Mouse (Mus musculus) spleen, adult 2 months (tissue): ENCODE results near the gene Odf3l2. TPM values are rescaled to one million over a fixed set of nuclear protein-coding genes. Genes with fewer than 3 reads are reported as not detected.
A peak's percentile ranks its signal among the peaks of the same experiment; 100 is the strongest.

ENCODE experiments used
- DNase-seq, 2 experiments: peaks; one replicate each; pipeline versions ENCODE4 v3.0.0 to v3.0.0-alpha.2; 2012 to 2021; ENCODE audit warnings: low spot score in 2 of 2, low read depth in 1 of 2
- H3K27ac ChIP-seq: fragments of 200-500 bp; 2 replicates; pipeline ENCODE4 v1.5.1; 2012; ENCODE audit warnings: low read length, inconsistent platforms; ENCODE audit not compliant: insufficient read depth
- H3K27me3 ChIP-seq: fragments of 200-500 bp; 2 replicates; pipeline ENCODE4 v1.6.1; 2012; ENCODE audit warnings: mild to moderate bottlenecking, moderate library complexity, low read length, inconsistent platforms; ENCODE audit not compliant: control insufficient read depth, insufficient read depth
- H3K36me3 ChIP-seq: fragments of 200-500 bp; 2 replicates; pipeline ENCODE4 v1.6.1; 2012; ENCODE audit warnings: mild to moderate bottlenecking, low read length, inconsistent platforms; ENCODE audit not compliant: control insufficient read depth, insufficient read depth
- H3K4me1 ChIP-seq: fragments of 200-500 bp; 2 replicates; pipeline ENCODE4 v1.6.1; 2011; ENCODE audit warnings: inconsistent platforms; ENCODE audit not compliant: control insufficient read depth, insufficient read depth, insufficient read length
- H3K4me3 ChIP-seq: fragments of 200-500 bp; 2 replicates; pipeline ENCODE4 v1.5.1; 2011; ENCODE audit warnings: mild to moderate bottlenecking, inconsistent platforms; ENCODE audit not compliant: insufficient read depth, insufficient read length; ENCODE audit errors: extremely low read depth
- CTCF ChIP-seq: fragments of 200-500 bp; IDR thresholded peaks from 2 replicates; pipeline ENCODE4 v1.5.1; 2011; ENCODE audit warnings: mild to moderate bottlenecking, inconsistent platforms; ENCODE audit not compliant: insufficient read depth, insufficient read length, insufficient replicate concordance; ENCODE audit errors: extremely low read depth
- POLR2A ChIP-seq: fragments of 200-500 bp; IDR thresholded peaks from 2 replicates; pipeline ENCODE4 v1.6.1; 2011; ENCODE audit warnings: low read depth, low read length, inconsistent platforms
- WGBS: fragments of 180-500 bp; shearing (Covaris S2); methylation state at CpG from one replicate; pipeline ENCODE4 v1.1.7; 2018; 5-methylcytosine and 5-hydroxymethylcytosine counted together
- polyA plus RNA-seq: library from polyadenylated mRNA; depleted of rRNA; stranded (reverse); fragments of >200 nt; gene quantifications from 2 replicates; pipeline ENCODE4 v1.2.3, GENCODE M21; 2012

Odf3l2 gene
- polyA plus RNA-seq, 1 experiment = not detected

DNA sequence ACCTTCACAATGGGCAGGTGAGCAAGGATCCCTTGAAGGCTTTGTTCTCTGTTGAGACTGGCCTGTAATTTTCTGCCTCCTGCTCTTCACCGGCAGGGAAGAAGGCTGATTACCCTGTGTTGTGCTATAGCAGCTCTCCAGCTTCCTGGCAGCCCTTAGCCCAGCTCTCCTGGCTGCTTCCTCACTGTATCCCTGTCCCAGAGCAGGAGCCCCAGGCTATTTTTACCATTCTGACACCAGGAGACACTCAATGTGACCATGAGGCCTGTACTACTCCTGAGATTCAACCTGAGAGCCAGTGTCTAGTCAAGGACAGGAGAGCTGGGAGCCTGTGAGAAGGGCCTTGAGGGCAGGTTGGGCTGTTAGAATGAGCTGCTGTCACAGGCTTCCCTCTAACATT lies 41.2 kb upstream of the Odf3l2 start:
- H3K27ac ChIP-seq = no peak overlapping the region
- H3K4me1 ChIP-seq = peaks cover 11% of the 10 kb centered on the region; the same call in 1 of the 2 replicates
- TF ChIP-seq POLR2A = no peak
- TF ChIP-seq CTCF = no peak
- WGBS = 96% methylated on average over 1 of the region's 1 CpGs
- H3K36me3 ChIP-seq = peaks cover 31% of the 10 kb centered on the region
- no peaks in the 10 kb centered on the region for H3K27me3 ChIP-seq
- DNase-seq = no peak
- no peak overlapping the region for H3K4me3 ChIP-seq

DNA sequence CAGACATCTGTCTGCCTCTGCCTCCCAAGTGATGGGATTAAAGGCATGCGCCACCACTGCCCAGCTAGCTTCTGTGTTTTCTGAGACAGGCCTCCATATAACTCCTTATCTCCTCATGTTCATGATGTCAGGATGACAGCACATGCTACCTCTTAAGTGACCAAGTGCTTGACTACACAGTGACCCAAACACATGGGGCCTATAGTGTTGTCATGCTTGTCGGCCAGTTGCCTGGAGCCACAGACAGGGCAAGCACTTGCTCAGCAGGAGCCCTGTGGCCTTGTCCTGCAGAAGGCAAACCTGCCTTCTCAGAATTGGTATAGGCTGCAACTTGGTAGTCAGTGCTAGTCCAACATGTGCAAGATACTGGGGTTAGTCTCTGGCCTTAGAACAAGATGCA lies 40.7 kb upstream of the Odf3l2 start:
- Histone ChIP-seq H3K27me3 (no peaks in the 10 kb centered on the region), H3K27ac (no peak overlapping the region), H3K36me3 (peaks cover 31% of the 10 kb centered on the region), H3K4me1 (peaks cover 12% of the 10 kb centered on the region; the same call in 1 of the 2 replicates), H3K4me3 (no peak overlapping the region)
- 96% methylated on average over 2 of the region's 2 CpGs for WGBS
- TF ChIP-seq POLR2A = no peak
- no peak for TF ChIP-seq CTCF
- DNase-seq = no peak

DNA sequence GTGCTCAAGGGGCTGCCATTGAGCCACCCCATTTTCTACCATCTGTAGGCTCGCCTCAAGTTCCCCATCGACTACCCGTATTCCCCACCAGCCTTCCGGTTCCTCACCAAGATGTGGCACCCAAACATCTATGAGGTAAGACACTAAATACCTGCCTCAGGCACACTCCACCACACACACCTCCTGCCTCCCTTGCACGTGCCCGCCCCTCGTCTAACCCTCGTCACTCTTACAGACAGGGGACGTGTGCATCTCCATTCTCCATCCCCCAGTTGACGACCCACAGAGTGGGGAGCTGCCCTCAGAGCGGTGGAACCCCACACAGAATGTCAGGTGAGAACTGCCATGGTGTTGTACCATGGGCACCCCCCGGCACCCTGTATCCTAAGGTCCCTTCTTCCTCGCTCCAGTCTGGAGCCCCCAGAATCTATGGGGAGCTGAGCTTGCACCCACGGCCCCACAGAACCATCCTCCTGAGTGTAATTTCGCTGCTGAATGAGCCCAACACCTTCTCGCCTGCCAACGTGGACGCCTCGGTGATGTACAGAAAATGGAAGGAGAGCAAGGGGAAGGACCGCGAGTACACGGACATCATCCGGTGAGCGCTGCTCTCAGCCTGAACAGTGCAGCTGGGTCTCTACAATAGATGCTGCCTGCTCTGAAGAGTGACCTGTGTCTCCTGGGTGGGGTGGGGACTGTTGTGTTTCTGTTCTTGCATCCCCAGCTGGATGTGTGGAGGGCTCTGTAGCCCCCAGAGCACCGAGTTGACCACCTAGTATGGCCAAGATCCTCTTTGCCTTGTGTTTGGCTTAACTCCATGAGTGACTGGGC lies 39.4 kb upstream of the Odf3l2 start:
- H3K27ac ChIP-seq = no peak overlapping the region
- peaks cover 31% of the 10 kb centered on the region for H3K36me3 ChIP-seq
- DNase-seq = no peak
- no peaks in the 10 kb centered on the region for H3K27me3 ChIP-seq
- no peak for TF ChIP-seq POLR2A
- no peak for TF ChIP-seq CTCF
- H3K4me1 ChIP-seq = peaks cover 15% of the 10 kb centered on the region; the same call in 1 of the 2 replicates
- WGBS = 95% methylated on average over 25 of the region's 25 CpGs
- no peak overlapping the region for H3K4me3 ChIP-seq

DNA sequence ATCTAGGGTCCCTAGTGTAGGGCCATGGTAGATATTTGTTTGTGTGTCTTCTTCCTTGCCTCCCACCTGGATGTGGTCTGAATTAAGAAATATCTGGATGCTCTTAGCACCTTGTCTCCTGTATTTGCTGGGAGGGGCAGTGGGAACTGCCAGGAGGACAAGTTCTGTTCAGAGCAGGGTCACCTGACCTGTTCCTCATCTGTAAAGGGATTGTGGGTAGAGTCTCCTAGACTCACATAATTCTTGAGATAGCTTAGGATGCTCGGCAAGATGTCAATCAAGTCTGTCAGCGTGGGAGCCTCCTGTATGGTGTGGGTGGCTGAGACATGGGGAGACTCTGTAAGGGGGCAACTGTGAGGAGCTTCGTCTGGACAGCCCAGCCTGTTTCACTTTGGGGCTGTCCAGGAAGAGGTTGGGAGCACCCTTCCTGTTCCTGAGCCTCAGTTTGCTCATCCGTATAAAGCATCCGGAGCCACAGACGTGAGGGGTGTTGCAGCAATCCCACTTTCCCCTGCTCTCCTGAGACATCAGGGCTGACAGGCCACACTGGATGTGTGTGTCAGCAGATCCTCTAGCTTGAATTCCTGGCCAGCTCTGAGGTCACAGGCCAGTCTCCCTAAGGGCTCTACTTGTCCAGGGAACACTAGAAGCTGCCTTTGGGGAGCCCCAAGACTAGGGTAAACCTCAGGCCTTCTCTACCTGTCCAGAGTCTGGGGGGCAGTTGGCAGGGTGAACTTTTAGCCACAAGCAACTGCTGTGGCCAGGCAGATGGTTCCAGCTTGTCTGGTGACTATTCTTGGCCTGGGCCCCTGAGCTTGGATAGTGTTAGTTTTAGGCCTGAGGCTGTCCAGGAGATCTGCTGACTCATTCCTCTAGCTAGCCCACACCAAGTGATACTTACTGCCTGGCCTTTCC lies 38.4 kb upstream of the Odf3l2 start:
- Histone ChIP-seq H3K27ac (no peak overlapping the region), H3K4me3 (no peak overlapping the region), H3K27me3 (no peaks in the 10 kb centered on the region), H3K4me1 (peaks cover 15% of the 10 kb centered on the region; the same call in 1 of the 2 replicates), H3K36me3 (peaks cover 31% of the 10 kb centered on the region)
- no peak for DNase-seq
- no peak for TF ChIP-seq POLR2A
- TF ChIP-seq CTCF = no peak
- WGBS = 79% methylated on average over 6 of the region's 6 CpGs

DNA sequence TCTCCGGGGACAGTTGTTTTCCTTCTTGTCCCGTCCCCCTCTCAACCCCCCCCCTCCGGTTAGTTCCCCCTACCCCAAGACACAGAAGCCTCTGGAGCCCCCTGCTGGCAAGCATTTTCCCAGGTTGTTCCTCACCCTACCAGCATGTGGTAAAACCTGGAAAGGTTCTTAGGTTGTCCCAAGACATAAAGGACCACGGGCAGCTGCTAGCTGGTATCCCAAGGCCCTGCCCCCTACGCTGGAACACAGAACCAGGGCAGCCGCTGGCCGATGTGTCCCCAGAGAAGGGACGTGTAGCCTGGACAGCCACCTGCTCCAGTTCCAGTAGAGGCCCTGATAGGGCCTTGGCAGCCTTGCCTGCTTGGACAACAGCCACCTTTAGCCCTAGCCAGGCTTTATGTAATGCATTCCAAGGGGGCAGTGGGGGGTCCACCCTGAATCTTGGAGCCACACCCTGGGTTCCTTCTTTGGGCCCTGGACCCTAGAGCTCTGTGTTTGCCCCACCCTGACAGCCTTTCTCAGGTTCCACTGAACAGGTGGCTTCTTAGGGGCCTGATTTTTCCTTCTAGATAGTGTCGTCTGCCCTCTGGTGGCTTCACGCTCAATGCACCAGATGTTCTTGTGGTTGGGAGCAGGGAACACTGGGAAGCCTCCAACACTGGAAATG lies 37.5 kb upstream of the Odf3l2 start:
- TF ChIP-seq CTCF (peak; percentile 11; the same call in 1 of the 2 replicates), POLR2A (no peak)
- H3K36me3 ChIP-seq = peaks cover 26% of the 10 kb centered on the region
- peak overlapping the region; percentile 66 for H3K4me3 ChIP-seq
- 3% methylated on average over 10 of the region's 10 CpGs for WGBS
- peaks cover 15% of the 10 kb centered on the region; the same call in 1 of the 2 replicates for H3K4me1 ChIP-seq
- H3K27ac ChIP-seq = no peak overlapping the region
- DNase-seq = peak in 1 of 2 experiments; percentile 45
- no peaks in the 10 kb centered on the region for H3K27me3 ChIP-seq

DNA sequence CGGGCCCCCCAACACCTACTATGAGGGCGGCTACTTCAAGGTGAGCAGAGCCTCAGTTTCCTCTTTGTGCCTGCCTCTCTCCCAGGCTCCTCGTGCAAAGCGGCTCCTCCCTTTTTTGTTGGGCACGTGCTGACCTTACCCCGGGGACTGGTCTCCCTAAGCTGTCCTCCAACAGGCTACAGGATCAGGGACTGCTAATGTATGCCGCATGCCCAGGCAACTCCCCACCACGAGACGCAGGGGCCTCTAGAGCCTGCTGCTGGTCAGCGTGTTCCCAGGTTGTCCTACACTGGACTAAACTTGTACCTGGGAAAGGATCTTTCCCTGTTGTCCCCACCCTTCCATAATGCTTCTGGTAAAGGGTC lies 37.0 kb upstream of the Odf3l2 start:
- peaks cover 23% of the 10 kb centered on the region for H3K36me3 ChIP-seq
- H3K27ac ChIP-seq = peak overlapping the region; percentile 17; the same call in 1 of the 2 replicates
- H3K27me3 ChIP-seq = no peaks in the 10 kb centered on the region
- peak in 1 of 2 experiments; percentile 30 for DNase-seq
- no peak for TF ChIP-seq CTCF
- no peak for TF ChIP-seq POLR2A
- H3K4me1 ChIP-seq = peaks cover 15% of the 10 kb centered on the region; the same call in 1 of the 2 replicates
- H3K4me3 ChIP-seq = peak overlapping the region; percentile 66
- WGBS = 1% methylated on average over 10 of the region's 10 CpGs
